Mouse (Mus musculus) limb, embryonic 10.5 days (tissue): ENCODE data around the gene Cpne5. TPM values are rescaled to one million over a fixed set of nuclear protein-coding genes. Genes with fewer than 3 reads are reported as not detected.
"Not testable (repeated sequence)": the region's sequence is repeated elsewhere in the genome, so short reads cannot be mapped to it uniquely, and the experiment has no call there.

Experiments
- DNase-seq: peaks from one replicate; pipeline ENCODE4 v3.0.0-alpha.2; 2017; ENCODE audit warnings: low spot score
- H3K27ac ChIP-seq: fragments of 300-500 bp; sonication (generic); 2 replicates; pipeline ENCODE4 v1.5.1; 2016; ENCODE audit warnings: mild to moderate bottlenecking
- H3K27me3 ChIP-seq: fragments of 300-500 bp; sonication (generic); 2 replicates; pipeline ENCODE4 v1.6.1; 2016; ENCODE audit warnings: low read depth, mild to moderate bottlenecking; ENCODE audit not compliant: poor library complexity, severe bottlenecking
- H3K36me3 ChIP-seq: fragments of 300-500 bp; sonication (generic); 2 replicates; pipeline ENCODE4 v1.6.1; 2016; ENCODE audit warnings: mild to moderate bottlenecking, moderate library complexity
- H3K4me1 ChIP-seq: fragments of 300-500 bp; sonication (generic); 2 replicates; pipeline ENCODE4 v1.6.1; 2016
- H3K4me3 ChIP-seq: fragments of 300-500 bp; sonication (generic); 2 replicates; pipeline ENCODE4 v1.5.1; 2016; ENCODE audit warnings: mild to moderate bottlenecking, moderate library complexity
- H3K9me3 ChIP-seq: fragments of 300-500 bp; sonication (generic); replicated peaks from 2 replicates; pipeline ENCODE4 v1.6.1; 2016; ENCODE audit warnings: mild to moderate bottlenecking
- WGBS: fragments of 180-500 bp; shearing (Covaris S2); methylation state at CpG from one replicate; pipeline ENCODE4 v1.1.7; 2016; 5-methylcytosine and 5-hydroxymethylcytosine counted together
- polyA plus RNA-seq: library from polyadenylated mRNA; unstranded; fragments of >200 nt; fragmentation: Nextera tagmentation; extraction: Ambion mirVana; gene quantifications from 2 replicates; pipeline ENCODE4 v1.2.1, GENCODE M21; 2016

Cpne5 gene
- polyA plus RNA-seq, 1 experiment from 2014 or later, result 2.0 TPM

- no peak overlapping the region for H3K4me3 ChIP-seq
- no peak overlapping the region for H3K27ac ChIP-seq
- WGBS, result 91% methylated on average over 15 of the region's 15 CpGs
- H3K4me1 ChIP-seq, result peaks cover 13% of the 10 kb centered on the region
- no peaks in the 10 kb centered on the region for H3K9me3 ChIP-seq
- H3K36me3 ChIP-seq, result peaks cover 84% of the 10 kb centered on the region
- DNase-seq, result no peak
- H3K27me3 ChIP-seq, result no peaks in the 10 kb centered on the region
Observed at GRCm38 (mm10) chr17:29251608-29252390, 13.8 kb upstream of the Cpne5 start.

- H3K27ac ChIP-seq, DNase-seq, H3K4me3 ChIP-seq, H3K27me3 ChIP-seq, H3K9me3 ChIP-seq: not testable (repeated sequence)
- peaks cover 76% of the 10 kb centered on the region for H3K36me3 ChIP-seq
- WGBS, result 94% methylated on average over 14 of the region's 14 CpGs
- H3K4me1 ChIP-seq, result peaks cover 11% of the 10 kb centered on the region
Observed at GRCm38 (mm10) chr17:29251006-29251405, 13.0 kb upstream of the Cpne5 start.

- no peak for DNase-seq
- H3K4me3 ChIP-seq, result no peak overlapping the region
- 62% methylated on average over 9 of the region's 9 CpGs for WGBS
- no peaks in the 10 kb centered on the region for H3K9me3 ChIP-seq
- H3K36me3 ChIP-seq, result peaks cover 61% of the 10 kb centered on the region
- H3K27ac ChIP-seq, result no peak overlapping the region
- no peaks in the 10 kb centered on the region for H3K27me3 ChIP-seq
- H3K4me1 ChIP-seq, result peaks cover 26% of the 10 kb centered on the region
Observed at GRCm38 (mm10) chr17:29249512-29249911, 11.5 kb upstream of the Cpne5 start.

- peaks cover 45% of the 10 kb centered on the region for H3K36me3 ChIP-seq
- H3K4me3 ChIP-seq, result no peak overlapping the region
- H3K27ac ChIP-seq, result no peak overlapping the region
- H3K4me1 ChIP-seq, result peaks cover 29% of the 10 kb centered on the region
- 0 out of 2 replicates have a peak, but pooled peaks cover 1% of the 10 kb centered on the region for H3K27me3 ChIP-seq
- no peaks in the 10 kb centered on the region for H3K9me3 ChIP-seq
- WGBS, result 85% methylated on average over 13 of the region's 13 CpGs
- no peak for DNase-seq
Observed at GRCm38 (mm10) chr17:29247881-29248280, 9.9 kb upstream of the Cpne5 start.

GRCm38 (mm10) chr17:29246602-29247001 is 8.6 kb upstream of the Cpne5 start:
- peaks cover 32% of the 10 kb centered on the region for H3K4me1 ChIP-seq
- peaks cover 32% of the 10 kb centered on the region for H3K36me3 ChIP-seq
- H3K27ac ChIP-seq, result peak overlapping the region; percentile 53; the same call in 1 of the 2 replicates
- H3K27me3 ChIP-seq, result 0 out of 2 replicates have a peak, but pooled peaks cover 8% of the 10 kb centered on the region
- DNase-seq, result peak; percentile 77
- H3K4me3 ChIP-seq, result no peak overlapping the region
- 22% methylated on average over 5 of the region's 5 CpGs for WGBS
- no peaks in the 10 kb centered on the region for H3K9me3 ChIP-seq

- Histone ChIP-seq H3K4me1 (peaks cover 34% of the 10 kb centered on the region), H3K4me3 (no peak overlapping the region), H3K36me3 (peaks cover 24% of the 10 kb centered on the region), H3K27ac (peak overlapping the region; percentile 68), H3K9me3 (no peaks in the 10 kb centered on the region), H3K27me3 (peaks cover 11% of the 10 kb centered on the region)
- no peak for DNase-seq
- 39% methylated on average over 7 of the region's 7 CpGs for WGBS
Observed at GRCm38 (mm10) chr17:29245725-29246124, 7.8 kb upstream of the Cpne5 start.

GRCm38 (mm10) chr17:29244912-29245311 is 6.9 kb upstream of the Cpne5 start:
- no peak for DNase-seq
- Histone ChIP-seq H3K27ac (peak overlapping the region; percentile 68), H3K36me3 (peaks cover 16% of the 10 kb centered on the region), H3K4me1 (peaks cover 34% of the 10 kb centered on the region), H3K4me3 (0 out of 2 replicates have a peak overlapping the region, but pooled peaks have one; percentile 13), H3K27me3 (peaks cover 19% of the 10 kb centered on the region), H3K9me3 (no peaks in the 10 kb centered on the region)
- 28% methylated on average over 12 of the region's 12 CpGs for WGBS

- H3K4me1 ChIP-seq, result peaks cover 36% of the 10 kb centered on the region
- H3K36me3 ChIP-seq, result no peaks in the 10 kb centered on the region
- 1% methylated on average over 23 of the region's 23 CpGs for WGBS
- peaks cover 71% of the 10 kb centered on the region for H3K27me3 ChIP-seq
- H3K4me3 ChIP-seq, result peak overlapping the region; percentile 76
- H3K9me3 ChIP-seq, result no peaks in the 10 kb centered on the region
- peak overlapping the region; percentile 79 for H3K27ac ChIP-seq
- peak; percentile 47 for DNase-seq
Observed at GRCm38 (mm10) chr17:29238421-29238945, 516 bp upstream of the Cpne5 start.

GRCm38 (mm10) chr17:29237267-29237771 is 648 bp downstream of the Cpne5 start:
- Histone ChIP-seq H3K4me1 (peaks cover 37% of the 10 kb centered on the region), H3K27me3 (peaks cover 64% of the 10 kb centered on the region), H3K9me3 (no peaks in the 10 kb centered on the region), H3K36me3 (no peaks in the 10 kb centered on the region), H3K27ac (peak overlapping the region; percentile 79), H3K4me3 (peak overlapping the region; percentile 76)
- DNase-seq, result peak; percentile 58
- under 1% methylated on average over 32 of the region's 32 CpGs for WGBS

GRCm38 (mm10) chr17:29236111-29236510 is 1.9 kb downstream of the Cpne5 start:
- H3K4me1 ChIP-seq, result peaks cover 40% of the 10 kb centered on the region
- no peaks in the 10 kb centered on the region for H3K36me3 ChIP-seq
- H3K27me3 ChIP-seq, result peaks cover 60% of the 10 kb centered on the region
- DNase-seq, result no peak
- no peak overlapping the region for H3K4me3 ChIP-seq
- no peak overlapping the region for H3K27ac ChIP-seq
- H3K9me3 ChIP-seq, result no peaks in the 10 kb centered on the region
- 48% methylated on average over 7 of the region's 7 CpGs for WGBS

- Histone ChIP-seq H3K4me3 (no peak overlapping the region), H3K27ac (no peak overlapping the region), H3K27me3 (peaks cover 13% of the 10 kb centered on the region), H3K9me3 (no peaks in the 10 kb centered on the region), H3K4me1 (peaks cover 16% of the 10 kb centered on the region), H3K36me3 (no peaks in the 10 kb centered on the region)
- no peak for DNase-seq
- 60% methylated on average over 10 of the region's 10 CpGs for WGBS
Observed at GRCm38 (mm10) chr17:29231109-29231508, 6.9 kb downstream of the Cpne5 start.

- Histone ChIP-seq H3K9me3 (no peaks in the 10 kb centered on the region), H3K36me3 (no peaks in the 10 kb centered on the region), H3K4me3 (no peak overlapping the region), H3K4me1 (peaks cover 39% of the 10 kb centered on the region), H3K27ac (peak overlapping the region; percentile 50; the same call in 1 of the 2 replicates), H3K27me3 (0 out of 2 replicates have a peak, but pooled peaks cover 6% of the 10 kb centered on the region)
- WGBS, result 67% methylated on average over 14 of the region's 14 CpGs
- DNase-seq, result no peak
Observed at GRCm38 (mm10) chr17:29220631-29221030, 17.3 kb downstream of the Cpne5 start.

GRCm38 (mm10) chr17:29218017-29218416 is 19.9 kb downstream of the Cpne5 start:
- DNase-seq, result peak; percentile 71
- no peaks in the 10 kb centered on the region for H3K36me3 ChIP-seq
- peaks cover 20% of the 10 kb centered on the region for H3K27me3 ChIP-seq
- WGBS, result 41% methylated on average over 5 of the region's 5 CpGs
- H3K9me3 ChIP-seq, result no peaks in the 10 kb centered on the region
- no peak overlapping the region for H3K27ac ChIP-seq
- H3K4me1 ChIP-seq, result peaks cover 62% of the 10 kb centered on the region
- H3K4me3 ChIP-seq, result no peak overlapping the region
